Mouse (Mus musculus): ENCODE measurements around the gene Stra6. TPM values are rescaled to one million over a fixed set of nuclear protein-coding genes. Genes with fewer than 3 reads are reported as not detected.

Stra6 gene
- polyA plus RNA-seq, 1 experiment from 2014 or later = 13.9 TPM

- ATAC-seq (ENCODE audit: insufficient number of reproducible peaks, low FRiP score, low TSS enrichment, low read depth) = 0 out of 2 replicates have a peak, but pooled peaks have one; percentile 15
- no peak overlapping the region for H3K27ac ChIP-seq (replicated peaks)
- H3K9me3 ChIP-seq (replicated peaks) = no peaks in the 10 kb centered on the region
- H3K36me3 ChIP-seq = no peaks in the 10 kb centered on the region
- H3K27me3 ChIP-seq = no peaks in the 10 kb centered on the region
- H3K9ac ChIP-seq = no peak overlapping the region
- no peak overlapping the region for H3K4me2 ChIP-seq (replicated peaks)
- peaks cover 7% of the 10 kb centered on the region; the same call in 1 of the 2 replicates for H3K4me1 ChIP-seq
- 25% methylated on average over 5 of the region's 5 CpGs for WGBS
- no peak overlapping the region for H3K4me3 ChIP-seq (replicated peaks)
Observed at GRCm38 (mm10) chr9:58174818-58175251, 111.2 kb downstream of the Stra6 start.

DNA sequence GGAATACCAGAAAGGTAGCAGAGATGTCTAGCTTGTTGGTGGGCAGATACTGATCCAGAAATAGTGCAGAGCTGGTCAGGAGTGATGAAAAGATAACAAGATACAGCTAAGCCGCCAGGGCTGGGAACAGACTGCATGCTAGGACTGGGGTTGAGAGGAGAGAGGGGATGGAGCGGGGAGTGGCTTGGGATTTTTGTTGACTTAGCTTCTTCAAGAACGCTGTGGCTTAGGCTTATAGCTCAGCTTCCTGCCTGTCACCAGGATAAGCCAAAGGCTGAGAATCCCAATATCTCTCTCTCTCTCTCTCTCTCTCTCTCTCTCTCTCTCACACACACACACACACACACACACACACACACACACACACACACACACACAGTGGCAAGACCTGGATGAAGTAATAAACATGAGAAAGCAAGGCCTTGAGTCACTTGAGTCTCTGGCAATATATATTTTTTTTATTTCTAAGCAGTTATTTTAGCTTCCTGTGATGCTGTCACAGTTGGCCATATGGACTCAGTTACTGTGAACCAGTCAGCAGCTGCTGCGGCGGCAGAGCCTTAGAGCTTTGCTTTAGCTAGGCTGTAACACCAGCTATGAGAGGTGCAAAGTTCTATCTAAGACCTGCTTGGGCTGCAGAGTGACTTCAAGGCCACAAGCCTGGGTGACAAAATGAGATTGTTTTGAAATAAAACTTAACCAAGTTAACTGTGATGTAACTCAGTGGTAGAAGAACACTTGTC, 112.3 kb downstream of the Stra6 start:
- H3K4me1 ChIP-seq = peaks cover 7% of the 10 kb centered on the region; the same call in 1 of the 2 replicates
- ATAC-seq (ENCODE audit: insufficient number of reproducible peaks, low FRiP score, low TSS enrichment, low read depth) = no peak
- H3K4me2 ChIP-seq (replicated peaks) = no peak overlapping the region
- 16% methylated on average over 5 of the region's 5 CpGs for WGBS
- peak overlapping the region; percentile 31; the same call in 1 of the 2 replicates for H3K27ac ChIP-seq (replicated peaks)
- no peaks in the 10 kb centered on the region for H3K9me3 ChIP-seq (replicated peaks)
- H3K36me3 ChIP-seq = no peaks in the 10 kb centered on the region
- no peak overlapping the region for H3K9ac ChIP-seq
- H3K4me3 ChIP-seq (replicated peaks) = no peak overlapping the region
- H3K27me3 ChIP-seq = no peaks in the 10 kb centered on the region

DNA sequence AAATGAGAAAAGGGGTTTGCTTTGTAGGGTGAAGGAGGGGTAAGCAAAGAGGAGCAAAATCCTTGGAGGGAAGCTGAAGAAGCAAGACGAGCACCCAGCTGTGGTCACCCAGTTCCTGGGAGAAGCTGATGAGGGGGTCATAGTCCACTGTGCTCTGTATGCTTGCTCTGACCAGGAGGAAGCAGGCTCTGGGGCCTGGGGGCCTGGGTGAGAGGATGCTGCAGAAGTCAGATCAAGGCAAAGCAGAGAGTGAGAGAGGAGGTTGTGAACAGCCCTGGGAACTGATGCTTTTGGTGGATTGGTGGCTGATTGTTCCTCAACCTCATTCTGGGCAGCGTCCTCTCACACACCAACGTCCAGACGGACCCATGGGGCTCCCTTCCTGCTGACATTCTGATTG, 113.6 kb downstream of the Stra6 start:
- no peak overlapping the region for H3K27ac ChIP-seq (replicated peaks)
- no peaks in the 10 kb centered on the region for H3K27me3 ChIP-seq
- no peak overlapping the region for H3K4me2 ChIP-seq (replicated peaks)
- H3K4me1 ChIP-seq = peaks cover 7% of the 10 kb centered on the region; the same call in 1 of the 2 replicates
- ATAC-seq (ENCODE audit: insufficient number of reproducible peaks, low FRiP score, low TSS enrichment, low read depth) = no peak
- 68% methylated on average over 4 of the region's 4 CpGs for WGBS
- no peak overlapping the region for H3K4me3 ChIP-seq (replicated peaks)
- no peaks in the 10 kb centered on the region for H3K36me3 ChIP-seq
- H3K9ac ChIP-seq = no peak overlapping the region
- H3K9me3 ChIP-seq (replicated peaks) = no peaks in the 10 kb centered on the region

GRCm38 (mm10) chr9:58179390-58179789, 115.8 kb downstream of the Stra6 start:
- Histone ChIP-seq H3K9ac (no peak overlapping the region), H3K4me2 (replicated peaks) (no peak overlapping the region), H3K4me3 (replicated peaks) (no peak overlapping the region), H3K27me3 (no peaks in the 10 kb centered on the region), H3K9me3 (replicated peaks) (no peaks in the 10 kb centered on the region), H3K27ac (replicated peaks) (no peak overlapping the region), H3K4me1 (peaks cover 7% of the 10 kb centered on the region; the same call in 1 of the 2 replicates), H3K36me3 (no peaks in the 10 kb centered on the region)
- ATAC-seq (ENCODE audit: insufficient number of reproducible peaks, low FRiP score, low TSS enrichment, low read depth) = no peak
- 89% methylated on average over 2 of the region's 2 CpGs for WGBS

GRCm38 (mm10) chr9:58184456-58184855, 120.9 kb downstream of the Stra6 start:
- no peaks in the 10 kb centered on the region for H3K36me3 ChIP-seq
- H3K27ac ChIP-seq (replicated peaks) = no peak overlapping the region
- no peaks in the 10 kb centered on the region for H3K4me1 ChIP-seq
- no peak overlapping the region for H3K9ac ChIP-seq
- no peak overlapping the region for H3K4me2 ChIP-seq (replicated peaks)
- ATAC-seq (ENCODE audit: insufficient number of reproducible peaks, low FRiP score, low TSS enrichment, low read depth) = no peak
- H3K27me3 ChIP-seq = no peaks in the 10 kb centered on the region
- 54% methylated on average over 6 of the region's 6 CpGs for WGBS
- no peaks in the 10 kb centered on the region for H3K9me3 ChIP-seq (replicated peaks)
- no peak overlapping the region for H3K4me3 ChIP-seq (replicated peaks)

- Histone ChIP-seq H3K36me3 (no peaks in the 10 kb centered on the region), H3K27me3 (peaks cover 60% of the 10 kb centered on the region), H3K9ac (no peak overlapping the region), H3K27ac (replicated peaks) (no peak overlapping the region), H3K4me2 (replicated peaks) (no peak overlapping the region), H3K9me3 (replicated peaks) (no peaks in the 10 kb centered on the region), H3K4me1 (peaks cover 34% of the 10 kb centered on the region), H3K4me3 (replicated peaks) (no peak overlapping the region)
- WGBS = 57% methylated on average over 9 of the region's 9 CpGs
- no peak for ATAC-seq (ENCODE audit: insufficient number of reproducible peaks, low FRiP score, low TSS enrichment, low read depth)
Observed at GRCm38 (mm10) chr9:58194222-58194621, 130.6 kb downstream of the Stra6 start.

DNA sequence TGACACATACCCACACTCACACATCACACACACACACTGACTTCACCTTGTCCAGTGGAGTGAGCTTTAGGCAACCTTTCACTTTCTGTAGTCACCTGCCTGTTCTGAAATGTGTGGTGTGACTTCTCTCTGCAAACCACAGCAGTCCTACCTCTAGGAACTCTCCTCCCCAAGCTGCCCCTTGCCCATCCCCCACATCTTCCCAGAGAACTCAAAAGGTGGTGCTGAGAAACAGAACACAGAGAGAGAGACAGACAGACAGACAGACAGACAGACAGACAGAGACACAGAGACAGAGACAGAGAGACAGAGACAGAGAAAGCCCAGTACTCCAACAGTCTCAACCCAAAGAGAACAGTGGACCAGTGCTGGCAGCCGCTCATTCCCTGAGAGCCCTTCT, 132.1 kb downstream of the Stra6 start:
- Histone ChIP-seq H3K27ac (replicated peaks) (no peak overlapping the region), H3K4me3 (replicated peaks) (no peak overlapping the region), H3K4me2 (replicated peaks) (no peak overlapping the region), H3K36me3 (no peaks in the 10 kb centered on the region), H3K9ac (no peak overlapping the region), H3K9me3 (replicated peaks) (no peaks in the 10 kb centered on the region), H3K27me3 (peaks cover 74% of the 10 kb centered on the region), H3K4me1 (peaks cover 46% of the 10 kb centered on the region)
- no peak for ATAC-seq (ENCODE audit: insufficient number of reproducible peaks, low FRiP score, low TSS enrichment, low read depth)
- WGBS = 9% methylated on average over 1 of the region's 1 CpGs

DNA sequence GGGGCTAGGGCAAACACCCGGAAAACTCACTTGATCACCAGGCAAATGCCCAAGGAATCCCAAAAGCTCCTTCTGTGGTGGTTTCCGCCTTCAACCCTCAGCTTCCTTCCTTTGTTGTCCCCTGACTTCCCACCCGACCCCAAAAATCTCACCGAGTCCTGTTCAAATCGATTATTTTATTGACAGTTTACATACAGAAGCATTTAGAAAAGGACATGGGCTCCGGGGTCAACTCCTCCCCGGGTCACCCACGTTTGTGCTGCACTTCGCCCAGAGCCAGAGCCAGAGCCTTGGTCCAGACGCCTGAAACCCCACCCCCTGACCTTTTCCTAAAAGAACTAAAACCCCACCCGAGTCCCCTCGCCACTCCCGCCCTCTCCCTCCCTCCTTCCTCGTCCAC, 132.6 kb downstream of the Stra6 start:
- Histone ChIP-seq H3K4me2 (replicated peaks) (0 out of 2 replicates have a peak overlapping the region, but pooled peaks have one; percentile 4), H3K9ac (no peak overlapping the region), H3K4me1 (peaks cover 49% of the 10 kb centered on the region), H3K4me3 (replicated peaks) (0 out of 2 replicates have a peak overlapping the region, but pooled peaks have one; percentile 30), H3K27ac (replicated peaks) (no peak overlapping the region), H3K36me3 (no peaks in the 10 kb centered on the region), H3K27me3 (peaks cover 79% of the 10 kb centered on the region), H3K9me3 (replicated peaks) (no peaks in the 10 kb centered on the region)
- ATAC-seq (ENCODE audit: insufficient number of reproducible peaks, low FRiP score, low TSS enrichment, low read depth) = no peak
- 9% methylated on average over 14 of the region's 14 CpGs for WGBS

GRCm38 (mm10) chr9:58196610-58197567, 133.3 kb downstream of the Stra6 start:
- Histone ChIP-seq H3K4me3 (replicated peaks) (peak overlapping the region; percentile 30; the same call in 1 of the 2 replicates), H3K27ac (replicated peaks) (no peak overlapping the region), H3K9me3 (replicated peaks) (no peaks in the 10 kb centered on the region), H3K4me1 (peaks cover 57% of the 10 kb centered on the region), H3K4me2 (replicated peaks) (peak overlapping the region; percentile 51; the same call in 1 of the 2 replicates), H3K36me3 (no peaks in the 10 kb centered on the region), H3K9ac (no peak overlapping the region), H3K27me3 (peaks cover 86% of the 10 kb centered on the region)
- no peak for ATAC-seq (ENCODE audit: insufficient number of reproducible peaks, low FRiP score, low TSS enrichment, low read depth)
- WGBS = 10% methylated on average over 46 of the region's 46 CpGs

GRCm38 (mm10) chr9:58197781-58198701, 134.5 kb downstream of the Stra6 start:
- 1% methylated on average over 58 of the region's 58 CpGs for WGBS
- Histone ChIP-seq H3K9me3 (replicated peaks) (no peaks in the 10 kb centered on the region), H3K27me3 (peaks cover 98% of the 10 kb centered on the region), H3K4me3 (replicated peaks) (peak overlapping the region; percentile 30), H3K36me3 (no peaks in the 10 kb centered on the region), H3K4me2 (replicated peaks) (peak overlapping the region; percentile 51), H3K4me1 (peaks cover 67% of the 10 kb centered on the region), H3K9ac (no peak overlapping the region), H3K27ac (replicated peaks) (no peak overlapping the region)
- peak; percentile 35; the same call in 1 of the 2 replicates for ATAC-seq (ENCODE audit: insufficient number of reproducible peaks, low FRiP score, low TSS enrichment, low read depth)

Measured in embryonic facial prominence, embryonic 15.5 days (tissue).